Mouse (Mus musculus): ENCODE results near the gene Drap1. TPM values are rescaled to one million over a fixed set of nuclear protein-coding genes. Genes with fewer than 3 reads are reported as not detected.

Gene Drap1
- polyA plus RNA-seq, 1 experiment from 2014 or later, result 71.5 TPM

DNA sequence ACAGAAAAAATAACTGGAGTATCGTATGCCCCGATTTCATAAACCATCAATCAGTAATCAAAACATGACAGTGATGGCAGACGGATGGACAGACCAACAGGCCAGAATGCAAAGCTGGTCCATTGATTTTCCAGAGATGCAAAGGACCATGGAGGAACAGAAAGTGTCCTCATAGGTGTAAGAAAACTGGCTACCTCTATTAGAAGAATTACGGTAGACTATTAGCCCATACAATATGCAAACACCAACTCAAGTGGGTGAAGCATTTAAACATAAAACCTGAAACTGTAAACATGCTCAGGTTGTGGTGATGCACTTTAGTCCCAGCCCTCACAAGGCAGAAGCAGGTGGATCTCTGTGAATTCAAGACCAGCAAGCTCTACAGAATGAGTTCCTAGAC, 29.4 kb downstream of the Drap1 start:
- Histone ChIP-seq H3K36me3 (replicated peaks; ENCODE audit: insufficient read depth, low read length) (no peaks in the 10 kb centered on the region), H3K9ac (replicated peaks) (no peak overlapping the region), H3K27ac (ENCODE audit: low read depth) (no peak overlapping the region), H3K4me3 (ENCODE audit: low read depth, low read length) (no peak overlapping the region), H3K9me3 (ENCODE audit: low read length) (no peaks in the 10 kb centered on the region), H3K27me3 (ENCODE audit: insufficient read depth, low read length) (no peaks in the 10 kb centered on the region), H3K4me2 (ENCODE audit: low read depth, low read length) (no peak overlapping the region), H3K4me1 (ENCODE audit: insufficient read depth) (peaks cover 4% of the 10 kb centered on the region)
- 64% methylated on average over 4 of the region's 4 CpGs for WGBS (ENCODE audit: insufficient replicate concordance)
- ATAC-seq, result no peak
- no peak for DNase-seq
- no peak for TF ChIP-seq CTCF (IDR thresholded peaks at IDR 0.05; ENCODE audit: low read depth)
- TF ChIP-seq EP300 (IDR thresholded peaks at IDR 0.05; ENCODE audit: low read depth), result no peak

DNA sequence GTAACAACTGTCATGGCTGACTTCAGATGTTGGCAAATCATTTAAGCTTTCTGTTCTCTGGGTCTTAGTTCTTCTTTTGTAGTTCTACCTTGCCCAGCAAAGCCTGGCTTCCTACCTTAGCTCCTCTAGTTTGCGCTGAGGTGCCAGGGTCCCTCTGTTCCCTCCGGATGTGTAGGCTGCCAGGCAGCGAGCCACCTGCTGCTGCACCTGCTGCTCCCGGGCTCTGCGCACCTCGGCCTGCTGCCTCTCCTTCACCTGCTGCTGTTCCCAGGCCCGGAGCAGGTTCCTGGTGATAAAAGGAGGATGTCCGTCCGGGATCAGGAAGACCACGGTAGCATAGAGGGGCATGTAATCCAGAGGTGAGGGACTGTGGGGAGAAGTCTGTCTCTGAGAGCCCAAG, 30.6 kb downstream of the Drap1 start:
- no peaks in the 10 kb centered on the region for H3K27me3 ChIP-seq (ENCODE audit: insufficient read depth, low read length)
- peaks cover 16% of the 10 kb centered on the region for H3K4me1 ChIP-seq (ENCODE audit: insufficient read depth)
- no peak overlapping the region for H3K27ac ChIP-seq (ENCODE audit: low read depth)
- no peaks in the 10 kb centered on the region for H3K9me3 ChIP-seq (ENCODE audit: low read length)
- no peak overlapping the region for H3K4me3 ChIP-seq (ENCODE audit: low read depth, low read length)
- no peaks in the 10 kb centered on the region for H3K36me3 ChIP-seq (replicated peaks; ENCODE audit: insufficient read depth, low read length)
- no peak for ATAC-seq
- H3K9ac ChIP-seq (replicated peaks), result no peak overlapping the region
- no peak overlapping the region for H3K4me2 ChIP-seq (ENCODE audit: low read depth, low read length)
- TF ChIP-seq CTCF (IDR thresholded peaks at IDR 0.05; ENCODE audit: low read depth) (no peak), EP300 (IDR thresholded peaks at IDR 0.05; ENCODE audit: low read depth) (no peak)
- 67% methylated on average over 10 of the region's 10 CpGs for WGBS (ENCODE audit: insufficient replicate concordance)
- no peak for DNase-seq

DNA sequence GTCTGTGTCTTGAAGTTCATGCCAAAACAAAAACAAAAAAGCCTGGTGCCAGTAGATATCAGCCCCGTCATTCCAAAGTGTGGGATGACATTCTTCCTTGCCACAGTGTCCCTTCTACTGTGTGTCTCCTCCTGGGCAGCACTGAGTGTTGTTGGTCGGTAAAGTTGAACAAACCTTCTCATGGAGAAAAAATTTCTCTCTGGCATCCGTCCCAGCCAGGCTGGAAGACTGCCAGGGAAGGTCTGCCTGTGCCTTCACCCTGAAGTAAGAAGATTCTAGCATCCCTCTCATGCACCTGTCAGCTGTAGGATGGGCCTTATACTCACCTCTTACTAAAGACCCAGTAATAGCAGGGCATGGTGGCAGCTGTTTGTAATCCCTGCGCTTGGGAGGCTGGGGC, 31.9 kb downstream of the Drap1 start:
- ATAC-seq, result no peak
- no peak overlapping the region for H3K4me3 ChIP-seq (ENCODE audit: low read depth, low read length)
- 60% methylated on average over 4 of the region's 4 CpGs for WGBS (ENCODE audit: insufficient replicate concordance)

DNA sequence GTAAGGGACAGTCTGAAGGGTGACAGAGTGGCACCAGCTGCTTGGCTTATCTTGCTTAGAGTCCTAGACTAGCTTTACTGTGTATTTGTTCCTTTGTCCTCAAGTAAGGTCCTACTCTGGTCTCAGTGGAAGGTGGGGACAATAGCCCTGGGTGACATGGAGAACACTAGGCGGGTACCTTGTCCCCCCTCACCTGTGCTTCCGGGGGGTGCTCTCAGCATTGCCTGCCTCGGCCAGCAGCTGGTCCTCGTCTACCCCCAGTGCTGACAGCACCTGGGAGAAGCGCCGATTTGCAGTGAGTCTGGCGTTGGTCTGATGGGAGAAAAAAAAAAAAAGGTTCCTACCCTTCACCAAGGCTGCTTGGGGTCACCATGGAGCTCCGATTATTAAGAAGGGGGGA, 34.4 kb downstream of the Drap1 start:
- 63% methylated on average over 8 of the region's 8 CpGs for WGBS (ENCODE audit: insufficient replicate concordance)
- peak overlapping the region; percentile 77 for H3K4me2 ChIP-seq (ENCODE audit: low read depth, low read length)
- H3K4me3 ChIP-seq (ENCODE audit: low read depth, low read length), result peak overlapping the region; percentile 85
- H3K27me3 ChIP-seq (ENCODE audit: insufficient read depth, low read length), result no peaks in the 10 kb centered on the region
- DNase-seq, result peak; percentile 12
- peaks cover 5% of the 10 kb centered on the region for H3K36me3 ChIP-seq (replicated peaks; ENCODE audit: insufficient read depth, low read length)
- H3K4me1 ChIP-seq (ENCODE audit: insufficient read depth), result peaks cover 36% of the 10 kb centered on the region
- peak overlapping the region; percentile 90 for H3K9ac ChIP-seq (replicated peaks)
- peak overlapping the region; percentile 87 for H3K27ac ChIP-seq (ENCODE audit: low read depth)
- ATAC-seq, result no peak
- TF ChIP-seq EP300 (IDR thresholded peaks at IDR 0.05; ENCODE audit: low read depth) (no peak), CTCF (IDR thresholded peaks at IDR 0.05; ENCODE audit: low read depth) (no peak)
- H3K9me3 ChIP-seq (ENCODE audit: low read length), result no peaks in the 10 kb centered on the region

More for the DNA sequence above, 31.9 kb downstream of the Drap1 start:
- H3K9me3 ChIP-seq (ENCODE audit: low read length), result no peaks in the 10 kb centered on the region
- no peak overlapping the region for H3K9ac ChIP-seq (replicated peaks)
- no peaks in the 10 kb centered on the region for H3K36me3 ChIP-seq (replicated peaks; ENCODE audit: insufficient read depth, low read length)
- TF ChIP-seq EP300 (IDR thresholded peaks at IDR 0.05; ENCODE audit: low read depth), result no peak
- TF ChIP-seq CTCF (IDR thresholded peaks at IDR 0.05; ENCODE audit: low read depth), result no peak
- no peaks in the 10 kb centered on the region for H3K27me3 ChIP-seq (ENCODE audit: insufficient read depth, low read length)
- no peak overlapping the region for H3K4me2 ChIP-seq (ENCODE audit: low read depth, low read length)
- peaks cover 21% of the 10 kb centered on the region for H3K4me1 ChIP-seq (ENCODE audit: insufficient read depth)
- peak overlapping the region; percentile 29 for H3K27ac ChIP-seq (ENCODE audit: low read depth)
- DNase-seq, result peak; percentile 66

DNA sequence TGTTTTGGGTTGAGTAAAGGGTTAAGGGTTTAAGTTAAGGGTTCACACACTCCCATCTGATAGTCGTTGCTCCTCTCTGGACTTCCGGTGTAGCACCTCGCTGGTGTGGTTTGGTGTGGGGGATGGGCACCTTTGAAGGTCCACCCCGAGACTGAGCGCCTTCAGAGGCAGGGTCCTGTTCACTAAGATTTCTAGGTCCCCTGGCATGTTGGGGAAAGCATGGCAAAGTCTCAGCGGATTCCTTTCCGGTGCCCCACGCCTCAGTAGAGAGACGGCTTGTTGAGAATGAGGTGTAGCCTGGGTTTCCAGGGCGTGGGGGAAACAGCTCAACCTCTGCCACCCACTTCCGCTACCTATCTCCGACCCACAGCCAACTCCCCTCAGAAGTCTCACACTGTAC, 35.1 kb downstream of the Drap1 start:
- peak; percentile 53 for ATAC-seq
- Histone ChIP-seq H3K4me1 (ENCODE audit: insufficient read depth) (peaks cover 36% of the 10 kb centered on the region), H3K36me3 (replicated peaks; ENCODE audit: insufficient read depth, low read length) (peaks cover 12% of the 10 kb centered on the region), H3K9me3 (ENCODE audit: low read length) (no peaks in the 10 kb centered on the region), H3K27me3 (ENCODE audit: insufficient read depth, low read length) (no peaks in the 10 kb centered on the region), H3K4me3 (ENCODE audit: low read depth, low read length) (peak overlapping the region; percentile 85), H3K9ac (replicated peaks) (peak overlapping the region; percentile 90), H3K27ac (ENCODE audit: low read depth) (peak overlapping the region; percentile 87), H3K4me2 (ENCODE audit: low read depth, low read length) (peak overlapping the region; percentile 77)
- 1% methylated on average over 12 of the region's 12 CpGs for WGBS (ENCODE audit: insufficient replicate concordance)
- TF ChIP-seq CTCF (IDR thresholded peaks at IDR 0.05; ENCODE audit: low read depth) (no peak), EP300 (IDR thresholded peaks at IDR 0.05; ENCODE audit: low read depth) (no peak)
- DNase-seq, result peak; percentile 70

DNA sequence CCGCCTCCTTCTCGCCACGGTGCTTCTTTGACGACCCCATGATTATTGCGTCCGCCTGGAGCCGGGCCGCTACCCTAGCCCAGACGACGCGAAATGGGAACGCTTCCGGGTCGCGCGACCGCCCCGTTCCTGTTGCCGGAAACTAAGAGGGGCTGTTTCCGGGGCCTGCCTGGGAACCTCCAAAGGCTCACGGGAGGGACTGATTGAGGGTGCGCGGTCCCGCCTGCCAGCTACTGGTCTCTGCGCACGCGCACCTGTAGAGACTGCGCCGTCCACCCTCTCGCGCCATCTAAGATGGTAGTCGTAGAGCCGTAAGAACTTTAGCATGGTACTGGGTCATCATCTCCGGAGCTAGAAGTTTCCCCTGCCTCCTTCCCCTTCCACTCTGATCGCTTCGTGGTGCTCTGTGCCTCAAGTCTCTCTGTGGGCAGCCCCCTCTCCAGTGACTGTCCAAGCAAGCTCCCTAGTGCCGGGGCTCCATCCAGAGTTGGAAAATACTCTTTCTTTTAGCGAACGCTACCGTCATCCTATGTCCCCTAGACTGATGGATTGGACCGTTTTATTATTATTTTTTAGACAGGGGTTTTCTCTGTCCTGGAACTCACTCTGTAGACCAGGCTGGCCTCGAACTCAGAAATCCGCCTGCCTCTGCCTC, 36.1 kb downstream of the Drap1 start, which contains the start of gene Sart1:
Gene Sart1 (minus strand): TSS at position 116 of the 655 bp plus-strand sequence.
- Histone ChIP-seq H3K9me3 (ENCODE audit: low read length) (no peaks in the 10 kb centered on the region), H3K4me1 (ENCODE audit: insufficient read depth) (peaks cover 36% of the 10 kb centered on the region), H3K27ac (ENCODE audit: low read depth) (peak within 1 kb of the TSS; percentile 87), H3K36me3 (replicated peaks; ENCODE audit: insufficient read depth, low read length) (peaks cover 21% of the 10 kb centered on the region), H3K27me3 (ENCODE audit: insufficient read depth, low read length) (no peaks in the 10 kb centered on the region), H3K4me3 (ENCODE audit: low read depth, low read length) (peak within 1 kb of the TSS; percentile 85), H3K9ac (replicated peaks) (peak within 1 kb of the TSS; percentile 90), H3K4me2 (ENCODE audit: low read depth, low read length) (peak within 1 kb of the TSS; percentile 77)
- peak; percentile 94 for ATAC-seq
- under 1% methylated on average over 43 of the region's 43 CpGs for WGBS (ENCODE audit: insufficient replicate concordance)
- no peak for TF ChIP-seq CTCF (IDR thresholded peaks at IDR 0.05; ENCODE audit: low read depth)
- TF ChIP-seq EP300 (IDR thresholded peaks at IDR 0.05; ENCODE audit: low read depth), result peak; percentile 59; the same call in 1 of the 2 replicates
- DNase-seq, result peak; percentile 95
